Mouse (Mus musculus): ENCODE results near the gene Flvcr1.

Flvcr1 gene

GRCm38 (mm10) chr1:190979100-190979563 lies 46.8 kb downstream of the Flvcr1 start, which contains the start of gene Vash2:
Gene Vash2, minus strand, starts transcription at chr1:190979296.
- DNase-seq (ENCODE audit: low spot score): no peak

GRCm38 (mm10) chr1:190978511-190979073 lies 47.4 kb downstream of the Flvcr1 start:
- no peak for DNase-seq (ENCODE audit: low spot score)

- DNase-seq (ENCODE audit: low spot score): no peak
These were observed 48.0 kb downstream of the Flvcr1 start for GRCm38 (mm10) chr1:190978001-190978400.

- no peak for DNase-seq (ENCODE audit: low spot score)
These were observed 48.9 kb downstream of the Flvcr1 start for GRCm38 (mm10) chr1:190976887-190977573.

GRCm38 (mm10) chr1:190974833-190975232 lies 51.1 kb downstream of the Flvcr1 start:
- no peak for DNase-seq (ENCODE audit: low spot score)

- DNase-seq (ENCODE audit: low spot score): no peak
These were observed 51.8 kb downstream of the Flvcr1 start for GRCm38 (mm10) chr1:190974191-190974590.

- no peak for DNase-seq (ENCODE audit: low spot score)
These were observed 53.3 kb downstream of the Flvcr1 start for GRCm38 (mm10) chr1:190972612-190973192.

GRCm38 (mm10) chr1:190971708-190972610 lies 54.0 kb downstream of the Flvcr1 start:
- no peak for DNase-seq (ENCODE audit: low spot score)

- no peak for DNase-seq (ENCODE audit: low spot score)
These were observed 57.9 kb downstream of the Flvcr1 start for GRCm38 (mm10) chr1:190968010-190968409.

- DNase-seq (ENCODE audit: low spot score): no peak
These were observed 60.8 kb downstream of the Flvcr1 start for GRCm38 (mm10) chr1:190964992-190965780.

GRCm38 (mm10) chr1:190962760-190963159 lies 63.2 kb downstream of the Flvcr1 start:
- no peak for DNase-seq (ENCODE audit: low spot score)

GRCm38 (mm10) chr1:190958821-190959220 lies 67.1 kb downstream of the Flvcr1 start:
- DNase-seq (ENCODE audit: low spot score): no peak
